Mouse (Mus musculus) E14TG2a.4 (cell line): Measurements from ENCODE around the gene Gm9903.
A peak's percentile ranks its signal among the peaks of the same experiment; 100 is the strongest.

Experiments
- H3K27me3 ChIP-seq: 2 replicates; pipeline ENCODE4 v1.6.1; 2014; ENCODE audit warnings: low read length, control low read depth; ENCODE audit not compliant: insufficient read depth
- H3K36me3 ChIP-seq: 2 replicates; pipeline ENCODE4 v1.6.1; 2014; ENCODE audit warnings: low read length, control low read depth; ENCODE audit not compliant: insufficient read depth
- H3K4me1 ChIP-seq: replicated peaks from 2 replicates; pipeline ENCODE4 v1.6.1; 2014; ENCODE audit warnings: low read depth, low read length, control low read depth
- H3K4me3 ChIP-seq: replicated peaks from 2 replicates; pipeline ENCODE4 v1.5.1; 2014; ENCODE audit warnings: mild to moderate bottlenecking, low read length
- H3K9me3 ChIP-seq: 2 replicates; pipeline ENCODE4 v1.6.1; 2014; ENCODE audit warnings: low read length, control low read depth
- CTCF ChIP-seq: conservative IDR thresholded peaks from 2 replicates; pipeline ENCODE4 v1.5.1; 2014; ENCODE audit warnings: low read length
- NANOG ChIP-seq: IDR thresholded peaks from 2 replicates; pipeline ENCODE4 v1.6.1; 2014; ENCODE audit warnings: borderline replicate concordance, low read length, mixed read lengths
- POU5F1 ChIP-seq: IDR thresholded peaks from 2 replicates; pipeline ENCODE4 v1.6.1; 2014; ENCODE audit warnings: low read length, borderline replicate concordance

Gene Gm9903

GRCm38 (mm10) chr5:33632526-33632925, 2.8 kb downstream of the Gm9903 start:
- TF ChIP-seq POU5F1 (no peak), NANOG (no peak), CTCF (no peak)
- Histone ChIP-seq H3K36me3 (peaks cover 28% of the 10 kb centered on the region), H3K9me3 (no peaks in the 10 kb centered on the region), H3K27me3 (no peaks in the 10 kb centered on the region; the same call in 1 of the 2 replicates), H3K4me1 (peaks cover 27% of the 10 kb centered on the region), H3K4me3 (no peak overlapping the region)

GRCm38 (mm10) chr5:33635361-33635760, 5.6 kb downstream of the Gm9903 start:
- TF ChIP-seq CTCF, result no peak
- no peak for TF ChIP-seq POU5F1
- no peak for TF ChIP-seq NANOG
- peaks cover 16% of the 10 kb centered on the region for H3K4me1 ChIP-seq
- H3K4me3 ChIP-seq, result no peak overlapping the region
- no peaks in the 10 kb centered on the region; the same call in 1 of the 2 replicates for H3K27me3 ChIP-seq
- no peaks in the 10 kb centered on the region for H3K9me3 ChIP-seq
- peaks cover 53% of the 10 kb centered on the region for H3K36me3 ChIP-seq

DNA sequence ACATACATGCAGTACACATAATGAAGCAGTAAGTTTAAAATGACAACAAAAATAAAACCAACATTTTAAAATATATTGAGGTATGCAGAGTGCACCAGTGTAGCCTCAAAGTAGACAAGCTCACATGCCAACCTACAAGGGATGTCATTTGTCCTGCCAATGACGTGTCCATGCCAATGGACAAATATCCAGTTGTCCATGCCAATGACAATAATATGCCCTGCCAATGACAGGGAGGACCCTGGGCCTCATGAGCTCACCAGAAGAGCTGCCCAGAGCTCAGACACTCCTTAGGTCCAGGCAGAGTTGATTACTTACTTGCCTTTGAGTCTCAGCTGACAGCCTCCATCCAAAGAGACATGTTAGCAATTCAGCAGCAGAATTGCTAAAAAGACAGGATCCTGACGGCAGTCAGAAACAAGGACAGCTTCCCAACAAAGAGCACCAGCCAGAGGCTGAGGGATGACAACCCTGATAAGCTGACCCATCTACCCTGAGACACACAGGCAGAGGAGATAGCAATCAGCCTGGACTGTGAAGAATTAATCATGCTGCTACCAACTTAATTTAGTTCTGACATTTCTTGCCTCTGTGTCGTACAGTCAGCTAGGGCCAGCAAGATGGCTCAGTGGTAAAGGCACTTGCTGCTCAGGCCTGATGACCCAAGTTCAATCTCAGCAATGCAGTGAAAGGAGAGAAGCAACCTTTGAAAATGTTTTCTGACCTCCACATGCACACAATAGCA, 8.1 kb downstream of the Gm9903 start:
- no peak overlapping the region for H3K4me3 ChIP-seq
- H3K9me3 ChIP-seq, result no peaks in the 10 kb centered on the region
- H3K4me1 ChIP-seq, result peaks cover 9% of the 10 kb centered on the region; the same call in 1 of the 2 replicates
- H3K27me3 ChIP-seq, result no peaks in the 10 kb centered on the region
- no peak for TF ChIP-seq POU5F1
- no peak for TF ChIP-seq CTCF
- no peak for TF ChIP-seq NANOG
- peaks cover 77% of the 10 kb centered on the region for H3K36me3 ChIP-seq

- TF ChIP-seq CTCF (0 out of 2 replicates have a peak, but pooled peaks have one; percentile 2), POU5F1 (no peak)
- H3K27me3 ChIP-seq, result no peaks in the 10 kb centered on the region
- H3K36me3 ChIP-seq, result peaks cover 88% of the 10 kb centered on the region
- H3K4me1 ChIP-seq, result peaks cover 9% of the 10 kb centered on the region; the same call in 1 of the 2 replicates
- H3K9me3 ChIP-seq, result no peaks in the 10 kb centered on the region
- no peak overlapping the region for H3K4me3 ChIP-seq
Measured at GRCm38 (mm10) chr5:33638826-33639225, 9.1 kb downstream of the Gm9903 start.

- Histone ChIP-seq H3K4me1 (0 out of 2 replicates have a peak, but pooled peaks cover 5% of the 10 kb centered on the region), H3K36me3 (peaks cover 94% of the 10 kb centered on the region), H3K27me3 (no peaks in the 10 kb centered on the region), H3K4me3 (no peak overlapping the region), H3K9me3 (no peaks in the 10 kb centered on the region)
- peak; percentile 72 for TF ChIP-seq CTCF
- no peak for TF ChIP-seq NANOG
- TF ChIP-seq POU5F1, result no peak
Measured at GRCm38 (mm10) chr5:33640652-33641051, 10.9 kb downstream of the Gm9903 start.

DNA sequence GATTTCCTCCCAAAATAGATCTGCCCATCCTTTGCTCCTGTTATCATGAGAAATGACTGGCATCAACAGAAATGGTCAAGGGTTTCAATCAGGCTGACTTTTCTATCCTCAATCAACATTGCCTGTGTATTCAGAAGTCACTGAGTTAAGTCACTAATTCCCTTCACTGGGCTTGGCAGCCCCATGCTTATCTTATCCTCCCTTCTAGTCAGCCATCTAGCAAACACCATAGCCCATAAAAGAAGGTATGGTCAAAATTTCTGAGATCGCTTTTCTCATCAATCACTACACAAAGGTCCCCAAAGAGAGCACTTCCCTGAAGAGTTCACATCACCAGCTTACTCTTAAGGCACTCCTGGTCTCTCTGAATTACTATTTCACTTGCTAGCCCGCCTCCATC, 21.3 kb downstream of the Gm9903 start:
- H3K9me3 ChIP-seq, result no peaks in the 10 kb centered on the region
- H3K4me1 ChIP-seq, result peaks cover 50% of the 10 kb centered on the region
- peak overlapping the region; percentile 98 for H3K4me3 ChIP-seq
- H3K36me3 ChIP-seq, result peaks cover 76% of the 10 kb centered on the region
- H3K27me3 ChIP-seq, result no peaks in the 10 kb centered on the region
- TF ChIP-seq NANOG, result no peak
- TF ChIP-seq CTCF, result no peak
- no peak for TF ChIP-seq POU5F1

GRCm38 (mm10) chr5:33651541-33651920, 21.8 kb downstream of the Gm9903 start:
- TF ChIP-seq CTCF (no peak), NANOG (no peak), POU5F1 (no peak)
- Histone ChIP-seq H3K36me3 (peaks cover 74% of the 10 kb centered on the region), H3K27me3 (no peaks in the 10 kb centered on the region), H3K9me3 (no peaks in the 10 kb centered on the region), H3K4me1 (peaks cover 53% of the 10 kb centered on the region), H3K4me3 (peak overlapping the region; percentile 98)

DNA sequence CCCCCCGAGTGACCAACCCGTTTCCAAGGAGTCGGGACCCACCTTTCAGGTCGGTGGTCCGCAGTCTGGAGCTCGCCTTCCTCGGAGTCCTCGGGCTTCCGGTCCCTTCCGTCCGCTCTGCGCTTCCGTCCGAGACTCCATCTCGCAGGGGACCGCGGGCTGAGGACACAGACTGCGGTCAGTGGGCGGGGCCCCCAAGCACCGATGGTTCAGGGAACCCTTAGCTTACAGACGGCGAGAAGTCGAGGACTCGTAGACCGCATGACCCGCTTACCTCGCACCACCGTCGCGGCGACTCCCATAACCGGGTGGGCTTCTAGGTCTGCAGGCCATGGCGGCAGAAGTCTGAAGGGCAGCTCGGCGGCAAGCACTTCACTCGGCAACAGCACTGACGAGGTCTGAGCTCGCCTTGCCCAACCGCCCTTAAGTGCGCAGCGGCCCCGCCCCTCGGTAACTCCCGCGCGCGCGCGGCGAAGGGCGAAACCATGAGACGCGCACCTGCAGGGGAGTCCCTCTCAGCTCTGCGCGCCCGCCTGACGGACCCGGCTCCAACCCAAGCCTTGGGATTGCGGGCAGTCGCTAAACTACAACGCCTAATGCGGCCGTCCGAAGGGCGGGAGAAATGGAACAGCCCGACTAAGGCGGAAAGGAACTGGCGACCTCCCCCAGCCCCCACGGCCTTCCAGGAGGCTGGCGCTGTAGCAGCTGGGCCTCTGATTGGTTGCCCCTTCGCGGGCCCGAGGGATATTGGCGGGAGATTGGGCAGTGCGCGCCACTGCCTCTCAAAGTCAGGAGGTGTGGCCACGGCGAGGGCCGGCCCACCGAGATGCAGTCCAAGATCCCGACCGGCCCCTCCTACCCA, 22.4 kb downstream of the Gm9903 start, which contains the start of gene Slbp:
Slbp (minus strand) TSS at position 654 of the 862 bp plus-strand sequence.
- Histone ChIP-seq H3K36me3 (peaks cover 68% of the 10 kb centered on the region), H3K9me3 (no peaks in the 10 kb centered on the region), H3K4me3 (peak within 1 kb of the TSS; percentile 98), H3K27me3 (no peaks in the 10 kb centered on the region), H3K4me1 (peaks cover 56% of the 10 kb centered on the region)
- TF ChIP-seq POU5F1, result no peak
- no peak for TF ChIP-seq CTCF
- no peak for TF ChIP-seq NANOG
